Mouse (Mus musculus) cerebellum, adult 2 months (tissue): ENCODE measurements around the gene Cerk.
A peak's percentile ranks its signal among the peaks of the same experiment; 100 is the strongest.

Experiments used
- CTCF ChIP-seq: fragments of 200-500 bp; IDR thresholded peaks from 2 replicates; pipeline ENCODE4 v1.5.1; 2011; ENCODE audit warnings: low read depth, mild to moderate bottlenecking, control low read depth, low read length, moderate library complexity, borderline replicate concordance; ENCODE audit not compliant: insufficient read depth
- POLR2A ChIP-seq: fragments of 200-500 bp; IDR thresholded peaks from 2 replicates; pipeline ENCODE4 v1.6.1; 2011; ENCODE audit warnings: low read length, control low read depth, borderline replicate concordance; ENCODE audit not compliant: insufficient read depth

DNA sequence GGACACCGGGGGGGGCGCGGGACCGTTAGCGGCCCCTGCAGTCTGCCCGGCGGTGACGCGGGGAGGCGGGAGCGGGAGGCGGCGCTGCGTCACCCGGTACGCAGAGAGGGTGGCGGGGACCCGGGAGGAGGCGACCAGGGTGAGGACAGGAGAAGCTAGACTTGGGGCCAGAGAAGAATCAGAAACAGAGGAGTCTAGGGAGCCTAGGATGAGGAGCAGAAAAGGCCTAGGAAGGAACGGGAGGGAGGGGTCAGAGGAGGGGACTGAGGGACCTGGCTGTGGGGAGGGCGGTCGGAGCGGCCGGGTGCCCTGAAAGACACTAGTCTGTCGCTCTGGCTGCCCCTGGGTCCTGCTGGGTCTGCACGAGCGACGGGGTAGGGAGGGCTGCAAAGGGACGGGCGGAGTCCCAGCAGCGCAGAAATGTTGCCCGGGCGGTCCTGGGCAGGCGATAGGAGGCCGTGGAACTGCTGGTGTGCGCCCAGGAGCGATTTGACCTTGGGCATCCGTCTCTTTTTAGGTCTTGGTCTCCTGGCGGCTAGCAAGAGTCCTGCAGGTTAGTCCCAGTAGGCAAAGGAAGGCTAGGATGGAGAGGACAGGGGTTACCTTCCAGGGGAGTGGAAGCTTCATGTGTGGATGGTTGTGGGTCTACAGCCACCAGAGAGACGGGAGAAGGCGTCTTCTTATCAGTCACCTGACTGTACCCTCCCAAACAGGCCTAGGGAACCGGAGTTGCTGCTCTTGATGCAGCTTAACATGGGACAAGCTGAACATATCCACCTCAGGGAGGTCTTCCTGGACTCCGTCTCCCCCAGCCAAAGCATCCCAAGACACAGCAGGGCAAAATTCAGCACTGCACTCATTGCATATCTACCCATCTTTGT lies at the start of gene Cerk:
- TF ChIP-seq CTCF (peak; percentile 43; the same call in 1 of the 2 replicates), POLR2A (peak; percentile 69; the same call in 1 of the 2 replicates)
